Mouse (Mus musculus) adipose tissue, adult 10 weeks (tissue): ENCODE data around the gene Map3k21. TPM values are rescaled to one million over a fixed set of nuclear protein-coding genes. Genes with fewer than 3 reads are reported as not detected.

Experiments used
- polyA plus RNA-seq: library from polyadenylated mRNA; stranded (reverse); fragments of 350-450 nt; fragmentation: Illumina TruSeq; extraction: RNeasy Lipid Tissue Mini Kit (QIAGEN cat#74804); gene quantifications from one replicate; pipeline ENCODE4 v1.2.3, GENCODE M21; 2014; ENCODE audit warnings: low read depth, low replicate concordance

Gene Map3k21
- polyA plus RNA-seq, result 14.3 TPM

GRCm38 (mm10) chr8:125910365-125911228, at the start of gene Map3k21:
Gene Map3k21 (plus strand): TSS chr8:125910450.

GRCm38 (mm10) chr8:125897868-125898788, 12.1 kb upstream of the Map3k21 start, which contains the start of gene Pcnx2:
Gene Pcnx2 (minus strand): TSS chr8:125898317.

GRCm38 (mm10) chr8:125995101-125995986, 85.1 kb downstream of the Map3k21 start, which contains the start of gene Kcnk1:
Gene Kcnk1 (plus strand): TSS chr8:125995170.

Other genes starting within 250 kb of the Map3k21 start
- 3.3 TPM for gene Map10, start 240.6 kb upstream of the Map3k21 start, polyA plus RNA-seq
- gene Ntpcr, start 180.5 kb upstream of the Map3k21 start, polyA plus RNA-seq, result 29.1 TPM
- gene Pcnx2, start 12.1 kb upstream of the Map3k21 start, polyA plus RNA-seq, result 1.8 TPM
- 217 TPM for gene Kcnk1, start 84.7 kb downstream of the Map3k21 start, polyA plus RNA-seq